Mouse (Mus musculus): ENCODE data around the gene Proser2.

DNA sequence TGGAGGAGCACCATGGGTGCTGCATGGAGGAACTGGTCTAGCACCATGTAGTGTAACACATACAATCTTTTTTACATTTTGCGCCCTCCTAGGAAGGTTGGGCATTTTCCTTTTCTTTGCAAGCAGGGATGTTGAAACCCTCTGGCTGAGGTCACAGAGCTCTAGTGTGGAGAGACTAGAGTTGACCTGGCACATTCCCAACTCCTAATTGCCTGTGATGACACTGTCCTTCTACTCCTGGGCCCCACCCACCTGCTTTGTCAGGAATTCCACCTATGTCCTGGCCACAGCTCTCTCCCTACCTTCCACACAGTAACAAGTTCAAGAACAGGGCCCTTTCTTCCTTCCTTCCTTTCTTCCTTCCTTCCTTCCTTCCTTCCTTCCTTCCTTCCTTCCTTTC lies 46.3 kb downstream of the Proser2 start:
- TF ChIP-seq CTCF (IDR thresholded peaks at IDR 0.05; ENCODE audit: low read depth) (no peak), EP300 (IDR thresholded peaks at IDR 0.05; ENCODE audit: low read depth) (no peak)
